Mouse (Mus musculus) hindbrain, embryonic 16.5 days (tissue): ENCODE data around the gene Gm17349. TPM values are rescaled to one million over a fixed set of nuclear protein-coding genes. Genes with fewer than 3 reads are reported as not detected.

Experiments
- ATAC-seq: fragments of 200-750 bp; cut with Nextera tagmentation; 2 replicates; pipeline ENCODE4 v1.8.0; 2017; ENCODE audit warnings: moderate TSS enrichment, moderate library complexity
- H3K27ac ChIP-seq: fragments of 300-500 bp; sonication (generic); 2 replicates; pipeline ENCODE4 v1.5.1; 2014; ENCODE audit warnings: low read depth, mild to moderate bottlenecking, control low read depth, low read length, moderate library complexity
- H3K27me3 ChIP-seq: fragments of 300-500 bp; sonication (generic); replicated peaks from 2 replicates; pipeline ENCODE4 v1.6.1; 2014; ENCODE audit warnings: low read length; ENCODE audit not compliant: control insufficient read depth, insufficient read depth
- H3K36me3 ChIP-seq: fragments of 300-500 bp; sonication (generic); 2 replicates; pipeline ENCODE4 v1.6.1; 2014; ENCODE audit warnings: mild to moderate bottlenecking, low read length, moderate library complexity, mixed read lengths; ENCODE audit not compliant: control insufficient read depth, insufficient read depth
- H3K4me1 ChIP-seq: fragments of 300-500 bp; sonication (generic); 2 replicates; pipeline ENCODE4 v1.6.1; 2014; ENCODE audit warnings: low read depth, low read length; ENCODE audit not compliant: control insufficient read depth, insufficient read depth
- H3K4me2 ChIP-seq: fragments of 300-500 bp; sonication (generic); 2 replicates; pipeline ENCODE4 v1.6.1; 2014; ENCODE audit warnings: mild to moderate bottlenecking, low read length, control low read depth, moderate library complexity
- H3K4me3 ChIP-seq: fragments of 300-500 bp; sonication (generic); 2 replicates; pipeline ENCODE4 v1.5.1; 2014; ENCODE audit warnings: mild to moderate bottlenecking, low read length, control low read depth, moderate library complexity
- H3K9ac ChIP-seq: fragments of 300-500 bp; sonication (generic); 2 replicates; pipeline ENCODE4 v1.6.1; 2014; ENCODE audit warnings: low read depth, mild to moderate bottlenecking, control low read depth, low read length, moderate library complexity
- H3K9me3 ChIP-seq: fragments of 300-500 bp; sonication (generic); 2 replicates; pipeline ENCODE4 v1.6.1; 2014; ENCODE audit warnings: mild to moderate bottlenecking, low read length, moderate library complexity; ENCODE audit not compliant: control insufficient read depth
- WGBS: fragments of 180-500 bp; shearing (Covaris S2); extraction: QIAGEN DNeasy Blood & Tissue Kit; methylation state at CpG from one replicate; pipeline ENCODE4 v1.1.7; 2014; 5-methylcytosine and 5-hydroxymethylcytosine counted together
- polyA plus RNA-seq: library from polyadenylated mRNA; unstranded; fragments of >200 nt; fragmentation: Nextera tagmentation; extraction: Ambion mirVana; gene quantifications from 2 replicates; pipeline ENCODE4 v1.2.1, GENCODE M21; 2015

Gene Gm17349
- polyA plus RNA-seq, 1 experiment from 2014 or later: not detected

GRCm38 (mm10) chr15:99721921-99722743, 16.8 kb upstream of the Gm17349 start:
- Histone ChIP-seq H3K4me1 (peaks cover 32% of the 10 kb centered on the region), H3K36me3 (0 out of 2 replicates have a peak, but pooled peaks cover 3% of the 10 kb centered on the region), H3K9me3 (no peaks in the 10 kb centered on the region), H3K27ac (no peak overlapping the region), H3K27me3 (no peaks in the 10 kb centered on the region), H3K9ac (no peak overlapping the region), H3K4me2 (no peak overlapping the region), H3K4me3 (no peak overlapping the region)
- WGBS: 86% methylated on average over 25 of the region's 25 CpGs
- no peak for ATAC-seq

GRCm38 (mm10) chr15:99719865-99720264, 14.6 kb upstream of the Gm17349 start:
- no peak overlapping the region for H3K4me2 ChIP-seq
- 0 out of 2 replicates have a peak, but pooled peaks cover 3% of the 10 kb centered on the region for H3K36me3 ChIP-seq
- no peak overlapping the region for H3K9ac ChIP-seq
- no peak overlapping the region for H3K4me3 ChIP-seq
- H3K27ac ChIP-seq: no peak overlapping the region
- ATAC-seq: no peak
- H3K9me3 ChIP-seq: no peaks in the 10 kb centered on the region
- peaks cover 37% of the 10 kb centered on the region for H3K4me1 ChIP-seq
- no peaks in the 10 kb centered on the region for H3K27me3 ChIP-seq
- 88% methylated on average over 8 of the region's 8 CpGs for whole genome bisulfite sequencing

GRCm38 (mm10) chr15:99718461-99719021, 13.3 kb upstream of the Gm17349 start:
- H3K9ac ChIP-seq: no peak overlapping the region
- no peaks in the 10 kb centered on the region for H3K27me3 ChIP-seq
- peaks cover 24% of the 10 kb centered on the region for H3K4me1 ChIP-seq
- WGBS: 80% methylated on average over 9 of the region's 9 CpGs
- H3K36me3 ChIP-seq: peaks cover 9% of the 10 kb centered on the region
- no peak overlapping the region for H3K27ac ChIP-seq
- H3K9me3 ChIP-seq: no peaks in the 10 kb centered on the region
- H3K4me2 ChIP-seq: no peak overlapping the region
- H3K4me3 ChIP-seq: no peak overlapping the region
- no peak for ATAC-seq

DNA sequence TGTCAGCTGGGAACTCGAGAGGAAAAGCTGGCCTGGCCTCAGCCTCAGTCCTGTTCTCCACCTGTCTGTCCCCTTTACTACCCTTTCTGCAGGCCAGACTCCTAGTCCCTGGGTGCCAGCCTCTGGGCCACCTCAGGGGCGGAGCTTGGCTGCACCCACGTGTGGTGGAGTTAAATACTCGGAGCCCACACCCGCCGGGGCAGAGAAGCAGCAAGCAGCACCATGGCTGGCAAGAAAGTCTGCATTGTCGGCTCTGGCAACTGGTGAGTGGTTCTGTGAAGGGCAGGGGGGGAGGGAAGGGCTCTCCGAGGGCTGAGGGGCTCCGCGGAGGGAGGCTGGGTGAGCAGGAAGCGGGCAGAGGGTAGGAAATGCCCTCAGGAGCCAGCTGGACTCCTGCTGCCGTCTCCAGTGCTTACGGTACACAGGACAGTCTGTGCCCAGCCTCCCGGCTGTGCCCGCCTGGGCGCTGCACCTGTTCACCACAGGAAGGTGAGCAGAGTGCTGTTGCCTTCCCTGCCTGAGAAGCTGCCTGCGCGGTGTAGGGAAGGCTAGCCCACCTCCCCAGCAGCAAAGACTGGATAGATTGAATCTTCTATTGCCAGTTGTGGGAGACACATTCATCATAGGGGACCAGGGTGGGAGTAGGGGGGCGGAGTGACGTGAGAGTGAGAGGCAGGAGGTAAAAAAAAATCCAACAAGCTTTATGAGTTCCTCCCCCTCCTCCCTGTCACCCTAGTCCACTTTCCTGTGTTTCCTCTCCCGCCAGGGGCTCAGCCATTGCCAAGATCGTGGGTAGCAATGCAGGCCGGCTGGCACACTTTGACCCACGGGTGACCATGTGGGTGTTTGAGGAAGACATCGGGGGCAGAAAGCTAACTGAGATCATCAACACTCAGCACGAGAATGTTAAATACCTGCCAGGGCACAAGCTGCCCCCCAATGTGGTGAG, 12.4 kb upstream of the Gm17349 start, which contains the start of gene Gpd1:
Gene Gpd1, plus strand, starts transcription at position 130 of the 949 bp plus-strand sequence.
- Histone ChIP-seq H3K27ac (peak within 1 kb of the TSS; percentile 31), H3K27me3 (no peaks in the 10 kb centered on the region), H3K4me3 (no peak within 1 kb of the TSS), H3K9ac (peak within 1 kb of the TSS; percentile 41), H3K4me1 (peaks cover 20% of the 10 kb centered on the region), H3K4me2 (no peak within 1 kb of the TSS; the same call in 1 of the 2 replicates), H3K36me3 (peaks cover 15% of the 10 kb centered on the region), H3K9me3 (no peaks in the 10 kb centered on the region)
- peak; percentile 28; the same call in 1 of the 2 replicates for ATAC-seq
- WGBS: 54% methylated on average over 26 of the region's 26 CpGs

GRCm38 (mm10) chr15:99716814-99717213, 11.5 kb upstream of the Gm17349 start:
- Histone ChIP-seq H3K27me3 (no peaks in the 10 kb centered on the region), H3K36me3 (peaks cover 24% of the 10 kb centered on the region), H3K4me2 (no peak overlapping the region), H3K4me3 (no peak overlapping the region), H3K9me3 (no peaks in the 10 kb centered on the region), H3K9ac (no peak overlapping the region), H3K4me1 (peaks cover 20% of the 10 kb centered on the region), H3K27ac (no peak overlapping the region)
- no peak for ATAC-seq
- WGBS: 85% methylated on average over 12 of the region's 12 CpGs

DNA sequence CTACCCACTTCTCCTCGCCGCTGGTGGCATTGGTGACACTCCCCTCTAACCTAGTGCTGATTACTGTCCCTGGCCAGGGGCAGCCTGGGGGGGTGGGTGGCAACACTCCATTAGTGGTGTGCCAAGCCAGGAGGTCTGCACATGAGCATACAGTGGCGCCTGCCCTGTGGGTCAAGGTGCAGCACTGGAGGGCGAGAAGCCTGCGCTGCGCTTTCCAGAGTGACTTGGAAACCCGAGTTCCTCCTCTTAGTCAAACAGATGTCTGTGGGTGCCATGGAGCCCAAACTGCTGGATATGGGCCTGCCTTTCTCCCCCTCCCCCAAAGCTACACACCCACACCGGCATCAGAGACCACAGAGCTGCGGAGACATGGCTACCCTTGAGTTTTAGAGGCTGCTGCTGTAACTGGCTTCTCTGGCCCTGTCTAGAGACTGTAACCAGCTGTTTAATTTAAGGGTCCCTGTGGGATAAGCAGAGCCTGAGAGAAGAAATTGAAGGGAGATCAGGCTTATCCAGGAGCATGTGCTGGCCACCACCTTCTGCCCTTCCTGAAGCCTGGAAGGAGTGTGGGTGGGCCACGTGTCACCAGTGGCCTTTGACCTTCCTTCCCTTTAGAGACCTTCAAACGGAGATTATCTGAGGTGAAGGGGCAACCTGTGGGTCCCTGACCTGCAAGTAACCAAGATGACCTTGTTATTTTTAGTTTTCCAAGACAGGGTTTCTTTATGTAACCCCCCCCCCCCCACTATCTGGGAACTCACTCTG, 10.9 kb upstream of the Gm17349 start:
- peak; percentile 21 for ATAC-seq
- 62% methylated on average over 11 of the region's 11 CpGs for WGBS
- H3K36me3 ChIP-seq: peaks cover 30% of the 10 kb centered on the region

GRCm38 (mm10) chr15:99715361-99715865, 10.1 kb upstream of the Gm17349 start:
- Histone ChIP-seq H3K4me2 (no peak overlapping the region), H3K4me3 (no peak overlapping the region), H3K36me3 (peaks cover 37% of the 10 kb centered on the region), H3K9ac (no peak overlapping the region; the same call in 1 of the 2 replicates), H3K27ac (peak overlapping the region; percentile 64), H3K4me1 (peaks cover 20% of the 10 kb centered on the region), H3K27me3 (no peaks in the 10 kb centered on the region), H3K9me3 (no peaks in the 10 kb centered on the region)
- peak; percentile 51 for ATAC-seq
- WGBS: 41% methylated on average over 13 of the region's 13 CpGs

More for the DNA sequence above, 10.9 kb upstream of the Gm17349 start:
- Histone ChIP-seq H3K9ac (peak overlapping the region; percentile 3; the same call in 1 of the 2 replicates), H3K4me1 (peaks cover 20% of the 10 kb centered on the region), H3K27ac (peak overlapping the region; percentile 64), H3K4me2 (no peak overlapping the region), H3K9me3 (no peaks in the 10 kb centered on the region), H3K4me3 (no peak overlapping the region), H3K27me3 (no peaks in the 10 kb centered on the region)

GRCm38 (mm10) chr15:99714858-99715257, 9.6 kb upstream of the Gm17349 start:
- ATAC-seq: peak; percentile 35; the same call in 1 of the 2 replicates
- WGBS: 47% methylated on average over 7 of the region's 7 CpGs
- peaks cover 39% of the 10 kb centered on the region for H3K36me3 ChIP-seq

More at GRCm38 (mm10) chr15:99714858-99715257, 9.6 kb upstream of the Gm17349 start:
- Histone ChIP-seq H3K4me3 (no peak overlapping the region), H3K27me3 (no peaks in the 10 kb centered on the region), H3K27ac (peak overlapping the region; percentile 64), H3K9ac (no peak overlapping the region), H3K9me3 (no peaks in the 10 kb centered on the region), H3K4me1 (peaks cover 20% of the 10 kb centered on the region), H3K4me2 (no peak overlapping the region)
